Mouse (Mus musculus) lung, postnatal 0 days (tissue): ENCODE results near the gene Celf2.

Source experiments
- CTCF ChIP-seq: IDR thresholded peaks from 2 replicates; pipeline ENCODE4 v1.5.1; 2016; ENCODE audit warnings: antibody characterized with exemption, mild to moderate bottlenecking
- EP300 ChIP-seq: IDR thresholded peaks from 2 replicates; pipeline ENCODE4 v1.6.1; 2016; ENCODE audit warnings: antibody characterized with exemption, mild to moderate bottlenecking, control low read depth

DNA sequence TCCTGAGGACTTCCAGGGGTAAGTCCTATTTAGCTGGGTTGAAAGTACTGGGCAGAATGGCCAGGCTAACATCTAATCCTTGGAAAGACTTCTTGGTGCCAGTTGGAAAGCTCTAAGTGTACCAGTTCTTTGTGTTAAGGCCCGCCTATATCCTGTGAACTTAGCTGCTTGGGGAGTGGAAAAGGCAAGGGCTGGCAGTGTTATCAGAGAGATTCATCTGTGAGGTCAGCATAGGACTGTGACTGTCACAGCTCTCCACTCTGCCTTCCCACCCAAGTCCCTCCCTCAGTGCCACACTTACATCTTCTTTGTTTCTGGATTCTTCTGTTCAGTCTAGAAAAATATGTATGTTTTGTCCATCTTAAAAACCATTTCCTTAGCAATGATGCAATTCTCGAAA lies 935.7 kb downstream of the Celf2 start:
- no peak for TF ChIP-seq CTCF
- no peak for TF ChIP-seq EP300
